Mouse (Mus musculus) heart, adult 2 months (tissue): ENCODE data around the gene Spata16. TPM values are rescaled to one million over a fixed set of nuclear protein-coding genes. Genes with fewer than 3 reads are reported as not detected.

Experiments
- DNase-seq, 2 experiments: peaks; one replicate each; pipeline ENCODE4 v3.0.0; 2021
- H3K27ac ChIP-seq: fragments of 200-600 bp; 2 replicates; pipeline ENCODE4 v1.8.1; 2022
- H3K27me3 ChIP-seq: fragments of 200-500 bp; 2 replicates; pipeline ENCODE4 v1.6.1; 2012; ENCODE audit warnings: mild to moderate bottlenecking, low read length, inconsistent platforms, mixed read lengths; ENCODE audit not compliant: control insufficient read depth, insufficient read depth
- H3K36me3 ChIP-seq: fragments of 200-500 bp; 2 replicates; pipeline ENCODE4 v1.6.1; 2012; ENCODE audit warnings: low read length, inconsistent platforms; ENCODE audit not compliant: control insufficient read depth, insufficient read depth
- H3K4me1 ChIP-seq: fragments of 200-500 bp; 2 replicates; pipeline ENCODE4 v1.6.1; 2011; ENCODE audit warnings: low read length; ENCODE audit not compliant: control insufficient read depth, insufficient read depth
- H3K4me3 ChIP-seq: fragments of 200-600 bp; 2 replicates; pipeline ENCODE4 v1.8.1; 2022
- H3K79me2 ChIP-seq: fragments of 200-500 bp; replicated peaks from 2 replicates; pipeline ENCODE4 v1.6.1; 2012; ENCODE audit warnings: mild to moderate bottlenecking, inconsistent platforms, low read length, moderate library complexity, mixed read lengths; ENCODE audit not compliant: control insufficient read depth, insufficient read depth
- H3K9ac ChIP-seq: fragments of 200-500 bp; 2 replicates; pipeline ENCODE4 v1.6.1; 2012; ENCODE audit warnings: low read depth, mild to moderate bottlenecking, control low read depth, inconsistent platforms, low read length, mixed read lengths
- CTCF ChIP-seq: fragments of 200-600 bp; IDR thresholded peaks from 2 replicates; pipeline ENCODE4 v1.8.1; 2022; ENCODE audit warnings: antibody characterized with exemption, mild to moderate bottlenecking, moderate library complexity
- EP300 ChIP-seq: fragments of 200-500 bp; IDR thresholded peaks from 2 replicates; pipeline ENCODE4 v1.6.1; 2011; ENCODE audit warnings: low read depth, low read length, control low read depth; ENCODE audit not compliant: insufficient read depth
- POLR2A ChIP-seq: fragments of 200-500 bp; IDR thresholded peaks from 2 replicates; pipeline ENCODE4 v1.6.1; 2011; ENCODE audit warnings: mild to moderate bottlenecking, low read depth, low read length, control low read depth; ENCODE audit not compliant: insufficient read depth
- WGBS: fragments of 180-500 bp; shearing (Covaris S2); methylation state at CpG from one replicate; pipeline ENCODE4 v1.1.7; 2018; 5-methylcytosine and 5-hydroxymethylcytosine counted together
- intact Hi-C: fragments of 180-260 bp; cut with DNase I; formaldehyde crosslinking; loops from one replicate; pipeline ENCODE4 v1.15.1; 2025
- polyA plus RNA-seq: library from polyadenylated mRNA; depleted of rRNA; stranded (reverse); fragments of >200 nt; gene quantifications from 2 replicates; pipeline ENCODE4 v1.2.3, GENCODE M21; 2012
- total RNA-seq, 2 experiments: library from RNA; stranded (reverse); gene quantifications; 2 replicates each; pipeline ENCODE4 v1.2.3; 2021

Spata16 gene
- total and polyA plus RNA-seq, 3 experiments = not detected

GRCm38 (mm10) chr3:26815764-26816163 lies 178.3 kb downstream of the Spata16 start:
- WGBS = 81% methylated on average over 5 of the region's 5 CpGs
- no peak overlapping the region for H3K4me3 ChIP-seq
- H3K79me2 ChIP-seq = no peaks in the 10 kb centered on the region
- no peaks in the 10 kb centered on the region for H3K4me1 ChIP-seq
- H3K36me3 ChIP-seq = no peaks in the 10 kb centered on the region
- intact Hi-C loops = no loop called here
- no peak for TF ChIP-seq POLR2A
- no peak for TF ChIP-seq CTCF
- TF ChIP-seq EP300 = no peak
- no peak overlapping the region for H3K9ac ChIP-seq
- no peaks in the 10 kb centered on the region for H3K27me3 ChIP-seq
- no peak overlapping the region for H3K27ac ChIP-seq
- DNase-seq = no peak

GRCm38 (mm10) chr3:26819398-26819797 lies 182.0 kb downstream of the Spata16 start:
- Histone ChIP-seq H3K79me2 (no peaks in the 10 kb centered on the region), H3K27me3 (no peaks in the 10 kb centered on the region), H3K27ac (no peak overlapping the region), H3K4me3 (no peak overlapping the region), H3K4me1 (no peaks in the 10 kb centered on the region), H3K9ac (no peak overlapping the region), H3K36me3 (no peaks in the 10 kb centered on the region)
- intact Hi-C loops = no loop called here
- no peak for DNase-seq
- no peak for TF ChIP-seq POLR2A
- no peak for TF ChIP-seq CTCF
- no peak for TF ChIP-seq EP300
- WGBS = 48% methylated on average over 5 of the region's 5 CpGs

- Histone ChIP-seq H3K36me3 (no peaks in the 10 kb centered on the region), H3K27me3 (no peaks in the 10 kb centered on the region), H3K9ac (no peak overlapping the region), H3K27ac (no peak overlapping the region), H3K4me1 (no peaks in the 10 kb centered on the region), H3K4me3 (no peak overlapping the region), H3K79me2 (no peaks in the 10 kb centered on the region)
- intact Hi-C loops = no loop called here
- no peak for DNase-seq
- 88% methylated on average over 7 of the region's 7 CpGs for WGBS
- TF ChIP-seq POLR2A (no peak), CTCF (no peak), EP300 (no peak)
Measured at GRCm38 (mm10) chr3:26826958-26827839, 189.8 kb downstream of the Spata16 start.

- intact Hi-C loops = no loop called here
- H3K4me1 ChIP-seq = no peaks in the 10 kb centered on the region
- no peak overlapping the region for H3K27ac ChIP-seq
- no peaks in the 10 kb centered on the region for H3K36me3 ChIP-seq
- no peak overlapping the region for H3K9ac ChIP-seq
- H3K27me3 ChIP-seq = no peaks in the 10 kb centered on the region
- no peak for TF ChIP-seq CTCF
- TF ChIP-seq EP300 = no peak
- TF ChIP-seq POLR2A = no peak
- H3K79me2 ChIP-seq = no peaks in the 10 kb centered on the region
- DNase-seq = no peak
- no peak overlapping the region for H3K4me3 ChIP-seq
- 50% methylated on average over 5 of the region's 5 CpGs for WGBS
Measured at GRCm38 (mm10) chr3:26832954-26833353, 195.5 kb downstream of the Spata16 start.

- no peaks in the 10 kb centered on the region for H3K79me2 ChIP-seq
- H3K36me3 ChIP-seq = no peaks in the 10 kb centered on the region
- no peak for TF ChIP-seq POLR2A
- WGBS = 70% methylated on average over 21 of the region's 21 CpGs
- intact Hi-C loops = no loop called here
- H3K27me3 ChIP-seq = no peaks in the 10 kb centered on the region
- H3K27ac ChIP-seq = no peak overlapping the region
- no peaks in the 10 kb centered on the region for H3K4me1 ChIP-seq
- no peak overlapping the region for H3K4me3 ChIP-seq
- no peak for DNase-seq
- no peak overlapping the region for H3K9ac ChIP-seq
Measured at GRCm38 (mm10) chr3:26834178-26835050, 197.0 kb downstream of the Spata16 start.
